Comparison of ENCODE assay signal across 19 mouse cellular contexts in the genomic region with DNA sequence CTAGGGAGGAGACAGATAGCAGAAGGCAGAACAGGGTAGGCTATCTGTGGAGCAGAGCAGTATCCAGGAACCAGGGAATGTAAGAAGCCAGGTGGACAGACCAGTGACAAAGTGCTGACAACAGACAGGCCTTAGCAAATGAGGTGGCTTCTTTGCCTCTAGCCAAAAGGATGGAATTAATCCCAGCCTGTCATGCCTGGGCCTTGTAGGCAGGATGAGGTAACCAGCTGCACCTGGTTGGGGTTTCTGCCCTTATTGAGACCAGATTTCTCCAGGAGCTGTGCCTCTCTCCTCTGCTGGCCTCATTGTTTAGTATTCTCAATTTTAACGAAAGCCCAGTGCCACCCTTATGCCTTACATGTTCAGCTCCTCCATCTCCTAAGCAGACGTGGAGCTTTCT. TPM values are rescaled to one million over a fixed set of nuclear protein-coding genes. Genes with fewer than 3 reads are reported as not detected.
DNase-seq lines count a peak whose midpoint lies in the region; ATAC-seq and TF ChIP-seq lines count a peak whose summit lies in the region.
"Had no signal": no experiment of that assay in that cellular context is flagged by ENCODE, and none has a peak within 500 bp of the region (broad histone marks: within the 10 kb centered on the region; RNA-seq: fewer than 3 reads in every experiment).

No protein-coding gene starts in this region.

- H3K9me3 ChIP-seq in heart, embryonic 12.5 days (replicated peaks), result no peaks in the 10 kb centered on the region
- H3K9me3 ChIP-seq in embryonic facial prominence, embryonic 12.5 days, result no peaks in the 10 kb centered on the region
- no peaks in the 10 kb centered on the region for H3K9me3 ChIP-seq in intestine, postnatal 0 days (ENCODE audit: control insufficient read depth)
- H3K9me3 ChIP-seq: forebrain, embryonic 15.5 days; hindbrain, embryonic 10.5 days had no signal

- no peaks in the 10 kb centered on the region for H3K36me3 ChIP-seq in heart, embryonic 12.5 days
- H3K36me3 ChIP-seq in embryonic facial prominence, embryonic 12.5 days, result no peaks in the 10 kb centered on the region
- H3K36me3 ChIP-seq in intestine, postnatal 0 days (ENCODE audit: control insufficient read depth, insufficient read depth), result no peaks in the 10 kb centered on the region
- H3K36me3 ChIP-seq: forebrain, embryonic 15.5 days; hindbrain, embryonic 10.5 days had no signal

- ATAC-seq in heart, embryonic 12.5 days (ENCODE audit: insufficient number of reproducible peaks, low FRiP score), result no peak
- ATAC-seq in embryonic facial prominence, embryonic 12.5 days (ENCODE audit: insufficient number of reproducible peaks, insufficient read depth, low FRiP score, low TSS enrichment), result no peak; the same call in 1 of the 2 replicates
- no peak for ATAC-seq in intestine, postnatal 0 days
- ATAC-seq: forebrain, embryonic 15.5 days; inflammation-experienced regulatory T-cells, adult 6 months had no signal

- no peaks in the 10 kb centered on the region for H3K27me3 ChIP-seq in heart, embryonic 12.5 days (replicated peaks)
- no peaks in the 10 kb centered on the region for H3K27me3 ChIP-seq in embryonic facial prominence, embryonic 12.5 days
- no peaks in the 10 kb centered on the region for H3K27me3 ChIP-seq in intestine, postnatal 0 days (replicated peaks; ENCODE audit: control insufficient read depth, insufficient read depth, low read length)
- H3K27me3 ChIP-seq: forebrain, embryonic 15.5 days had no signal

- DNase-seq in heart, adult 8-10 months (ENCODE audit: low spot score), result no peak
- DNase-seq in NIH3T3 (ENCODE audit: low read depth), result peak; percentile 50
- no peak for DNase-seq in spleen, adult 18-20 months
- DNase-seq in thymus, postnatal 4 days, result no peak
- no peak for DNase-seq in ovary, postnatal 14 days (ENCODE audit: low spot score)
- DNase-seq: B cell, adult 2 months; cerebellum, postnatal 14 days; gastrocnemius, postnatal 10 days; kidney, postnatal 14 days; liver; lung, adult 18-20 months; thymus, adult 18-20 months had no signal

- no peak for TF ChIP-seq CTCF in intestine, postnatal 0 days (IDR thresholded peaks at IDR 0.05; ENCODE audit: low read depth)

- 64% methylated on average over 2 of the region's 2 CpGs for WGBS in heart, embryonic 12.5 days
- 24% methylated on average over 2 of the region's 2 CpGs for WGBS in embryonic facial prominence, embryonic 12.5 days
- WGBS in intestine, postnatal 0 days, result 66% methylated on average over 2 of the region's 2 CpGs

- H3K27ac ChIP-seq in heart, embryonic 12.5 days (ENCODE audit: poor library complexity, severe bottlenecking), result no peak overlapping the region
- H3K27ac ChIP-seq in embryonic facial prominence, embryonic 12.5 days, result no peak overlapping the region
- no peak overlapping the region for H3K27ac ChIP-seq in intestine, postnatal 0 days (ENCODE audit: low read depth, low read length)
- H3K27ac ChIP-seq: forebrain, embryonic 15.5 days; hindbrain, embryonic 10.5 days had no signal

- H3K9ac ChIP-seq in heart, embryonic 12.5 days, result no peak overlapping the region
- no peak overlapping the region for H3K9ac ChIP-seq in embryonic facial prominence, embryonic 12.5 days
- H3K9ac ChIP-seq in intestine, postnatal 0 days (ENCODE audit: low read depth, low read length), result no peak overlapping the region
- H3K9ac ChIP-seq: forebrain, embryonic 15.5 days had no signal

- peak overlapping the region; percentile 7; the same call in 1 of the 2 replicates for H3K4me2 ChIP-seq in heart, embryonic 12.5 days
- peak overlapping the region; percentile 29 for H3K4me2 ChIP-seq in embryonic facial prominence, embryonic 12.5 days (replicated peaks)
- H3K4me2 ChIP-seq in intestine, postnatal 0 days (replicated peaks; ENCODE audit: low read depth), result peak overlapping the region; percentile 30; the same call in 1 of the 2 replicates
- H3K4me2 ChIP-seq: forebrain, embryonic 15.5 days had no signal

- no peak overlapping the region for H3K4me3 ChIP-seq in heart, embryonic 12.5 days
- H3K4me3 ChIP-seq in embryonic facial prominence, embryonic 12.5 days, result no peak overlapping the region
- H3K4me3 ChIP-seq in intestine, postnatal 0 days (ENCODE audit: low read depth, low read length), result no peak overlapping the region
- H3K4me3 ChIP-seq: erythroblast, embryonic 14.5 days; forebrain, embryonic 15.5 days; hindbrain, embryonic 10.5 days had no signal

- peaks cover 72% of the 10 kb centered on the region for H3K4me1 ChIP-seq in heart, embryonic 12.5 days (replicated peaks)
- peaks cover 53% of the 10 kb centered on the region for H3K4me1 ChIP-seq in embryonic facial prominence, embryonic 12.5 days
- H3K4me1 ChIP-seq in intestine, postnatal 0 days (replicated peaks; ENCODE audit: control insufficient read depth, insufficient read depth, low read length), result 0 out of 2 replicates have a peak, but pooled peaks cover 5% of the 10 kb centered on the region

RNA-seq across cellular contexts. Expression of a gene that starts 3.8 kb away (rescaled TPM):
- polyA plus RNA-seq in heart, embryonic 12.5 days (2016; fragmentation: Nextera tagmentation; extraction: Ambion mirVana), result 161 and 164 TPM in 2 replicates
- total RNA-seq in heart, adult 8-10 months (2022), result 10 to 100 TPM; 38.7 to 48.1 (median 43.9) TPM
- 342 and 370 TPM in 2 replicates for polyA plus RNA-seq in embryonic facial prominence, embryonic 12.5 days (2016; fragmentation: Nextera tagmentation; extraction: Ambion mirVana)
- 239 and 283 TPM in 2 replicates for polyA plus RNA-seq in intestine, postnatal 0 days (2015; fragmentation: Nextera tagmentation; extraction: Ambion mirVana)
